Mouse (Mus musculus) heart, postnatal 14 days (tissue): ENCODE measurements around the gene Susd1. TPM values are rescaled to one million over a fixed set of nuclear protein-coding genes. Genes with fewer than 3 reads are reported as not detected.

Source experiments
- DNase-seq, 2 experiments: peaks; one replicate each; pipeline ENCODE4 v3.0.0; 2021 to 2022
- intact Hi-C: fragments of 180-260 bp; cut with DNase I; formaldehyde crosslinking; loops from one replicate; pipeline ENCODE4 v1.15.1; 2025
- total RNA-seq, 2 experiments: library from RNA; stranded (reverse); gene quantifications; 2 replicates each; pipeline ENCODE4 v1.2.3; 2021

Susd1 gene
- total RNA-seq, 2 experiments from 2014 or later: 0.98 to 1.5 TPM

GRCm38 (mm10) chr4:59351938-59352337, 86.5 kb downstream of the Susd1 start:
- no peak for DNase-seq
- intact Hi-C loops: no loop called here

- no peak for DNase-seq
- intact Hi-C loops: no loop called here
Observed at GRCm38 (mm10) chr4:59350354-59350753, 88.1 kb downstream of the Susd1 start.

- intact Hi-C loops: no loop called here
- no peak for DNase-seq
Observed at GRCm38 (mm10) chr4:59349425-59350185, 88.8 kb downstream of the Susd1 start.

GRCm38 (mm10) chr4:59340714-59341113, 97.7 kb downstream of the Susd1 start:
- DNase-seq: peak; percentile 90 to 95
- intact Hi-C loops: loop anchor here (1.0 to 2.0 kb wide), 2 partner anchors 152 to 244 kb away; partner anchors contain the start of gene Ugcg

GRCm38 (mm10) chr4:59340046-59340445, 98.4 kb downstream of the Susd1 start:
- intact Hi-C loops: loop anchor here (1.0 to 2.0 kb wide), 2 partner anchors 151 to 244 kb away; partner anchors contain the start of gene Ugcg
- no peak for DNase-seq

GRCm38 (mm10) chr4:59338896-59339535, 99.4 kb downstream of the Susd1 start:
- DNase-seq: no peak
- intact Hi-C loops: loop anchor here (5.0 to 10.0 kb wide), 2 partner anchors 92 to 354 kb away; partner anchors contain the start of gene Ptgr1

- intact Hi-C loops: loop anchor here (5.0 to 10.0 kb wide), 2 partner anchors 90 to 353 kb away; partner anchors contain the start of gene Ptgr1
- no peak for DNase-seq
Observed at GRCm38 (mm10) chr4:59337533-59337885, 100.9 kb downstream of the Susd1 start.

- no peak for DNase-seq
- intact Hi-C loops: loop anchor here (5.0 to 10.0 kb wide), 2 partner anchors 90 to 352 kb away; partner anchors contain the start of gene Ptgr1
Observed at GRCm38 (mm10) chr4:59336846-59337532, 101.4 kb downstream of the Susd1 start.

- DNase-seq: no peak
- intact Hi-C loops: loop anchor here (5.0 to 10.0 kb wide), 2 partner anchors 89 to 352 kb away; partner anchors contain the start of gene Ptgr1
Observed at GRCm38 (mm10) chr4:59336439-59336809, 102.0 kb downstream of the Susd1 start.

GRCm38 (mm10) chr4:59335616-59336438, 102.6 kb downstream of the Susd1 start:
- intact Hi-C loops: loop anchor here (5.0 to 10.0 kb wide), 2 partner anchors 89 to 351 kb away; partner anchors contain the start of gene Ptgr1
- peak; percentile 60 to 69 for DNase-seq

GRCm38 (mm10) chr4:59335101-59335500, 103.3 kb downstream of the Susd1 start:
- intact Hi-C loops: loop anchor here (5.0 to 10.0 kb wide), 2 partner anchors 88 to 350 kb away; partner anchors contain the start of gene Ptgr1
- no peak for DNase-seq

GRCm38 (mm10) chr4:59334236-59334635, 104.2 kb downstream of the Susd1 start:
- intact Hi-C loops: loop anchor here (10.0 kb wide), 1 partner anchor 349 kb away; the partner anchor contains the start of gene Ptgr1
- no peak for DNase-seq

- DNase-seq: no peak
- intact Hi-C loops: loop anchor here (10.0 kb wide), 1 partner anchor 349 kb away; the partner anchor contains the start of gene Ptgr1
Observed at GRCm38 (mm10) chr4:59333424-59333895, 105.0 kb downstream of the Susd1 start.

- DNase-seq: no peak
Observed at GRCm38 (mm10) chr4:59332691-59333423, 105.6 kb downstream of the Susd1 start.

GRCm38 (mm10) chr4:59332089-59332488, 106.3 kb downstream of the Susd1 start:
- intact Hi-C loops: loop anchor here (10.0 kb wide), 1 partner anchor 347 kb away; the partner anchor contains the start of gene Ptgr1
- no peak for DNase-seq

More at GRCm38 (mm10) chr4:59332691-59333423, 105.6 kb downstream of the Susd1 start:
- intact Hi-C loops: loop anchor here (10.0 kb wide), 1 partner anchor 348 kb away; the partner anchor contains the start of gene Ptgr1

GRCm38 (mm10) chr4:59331633-59332032, 106.8 kb downstream of the Susd1 start:
- intact Hi-C loops: loop anchor here (10.0 kb wide), 1 partner anchor 347 kb away; the partner anchor contains the start of gene Ptgr1

GRCm38 (mm10) chr4:59330961-59331604, 107.3 kb downstream of the Susd1 start:
- intact Hi-C loops: loop anchor here (10.0 kb wide), 1 partner anchor 346 kb away; the partner anchor contains the start of gene Ptgr1
- DNase-seq: no peak

More at GRCm38 (mm10) chr4:59331633-59332032, 106.8 kb downstream of the Susd1 start:
- peak; percentile 68 to 70 for DNase-seq
